Mouse (Mus musculus): ENCODE data around the gene Syne1. TPM values are rescaled to one million over a fixed set of nuclear protein-coding genes. Genes with fewer than 3 reads are reported as not detected.

Syne1 gene
- polyA plus RNA-seq, 1 experiment, result 140 TPM

DNA sequence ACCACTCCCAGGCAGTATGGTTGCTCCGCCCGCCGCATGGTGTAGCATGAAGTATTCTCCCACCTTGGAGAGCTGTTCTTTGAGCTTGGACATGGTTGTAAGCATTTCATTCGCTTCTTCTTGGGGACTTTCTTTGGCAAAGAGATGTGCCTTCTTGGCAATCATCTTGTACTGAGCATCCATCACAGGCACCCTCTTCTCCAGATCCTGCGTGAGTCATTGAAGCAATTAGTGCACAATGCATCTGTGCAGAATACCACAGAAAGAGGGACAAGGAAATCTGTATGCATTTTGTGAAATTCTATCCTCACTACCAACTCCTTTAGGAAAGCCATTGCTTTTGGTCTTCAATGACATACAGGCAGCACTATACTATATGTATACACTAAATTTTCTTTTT is 194.7 kb downstream of the Syne1 start:
- Histone ChIP-seq H3K27ac (ENCODE audit: insufficient read depth, low read depth, low read length) (no peak overlapping the region), H3K4me3 (ENCODE audit: insufficient read depth, low read depth, low read length) (no peak overlapping the region), H3K4me1 (ENCODE audit: control insufficient read depth, insufficient read depth, low read length) (no peaks in the 10 kb centered on the region)
- 73% methylated on average over 5 of the region's 5 CpGs for WGBS
- TF ChIP-seq CTCF (IDR thresholded peaks at IDR 0.05; ENCODE audit: insufficient read depth, low read depth, low read length) (no peak), POLR2A (IDR thresholded peaks at IDR 0.05; ENCODE audit: insufficient read depth, low read depth, low read length) (no peak)

DNA sequence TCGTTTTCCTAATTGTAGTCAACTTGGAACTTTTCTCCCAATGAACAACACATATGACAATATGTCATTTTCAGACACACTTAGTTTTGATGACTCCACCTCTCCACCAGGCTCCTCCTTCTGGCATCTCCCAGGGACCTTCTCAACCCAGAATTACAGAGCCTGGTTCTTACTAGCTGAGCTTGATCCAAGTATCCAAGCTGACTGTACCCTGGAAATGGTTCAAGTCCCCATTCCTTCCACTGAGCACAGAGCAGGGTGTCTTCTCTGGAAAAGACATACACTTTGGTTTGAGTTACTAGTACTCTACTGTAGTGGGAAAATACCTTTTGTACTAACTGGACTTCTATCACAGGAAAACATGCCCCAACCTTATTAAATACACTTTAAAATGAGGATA is 197.9 kb downstream of the Syne1 start:
- WGBS, result 97% methylated on average over 1 of the region's 1 CpGs

DNA sequence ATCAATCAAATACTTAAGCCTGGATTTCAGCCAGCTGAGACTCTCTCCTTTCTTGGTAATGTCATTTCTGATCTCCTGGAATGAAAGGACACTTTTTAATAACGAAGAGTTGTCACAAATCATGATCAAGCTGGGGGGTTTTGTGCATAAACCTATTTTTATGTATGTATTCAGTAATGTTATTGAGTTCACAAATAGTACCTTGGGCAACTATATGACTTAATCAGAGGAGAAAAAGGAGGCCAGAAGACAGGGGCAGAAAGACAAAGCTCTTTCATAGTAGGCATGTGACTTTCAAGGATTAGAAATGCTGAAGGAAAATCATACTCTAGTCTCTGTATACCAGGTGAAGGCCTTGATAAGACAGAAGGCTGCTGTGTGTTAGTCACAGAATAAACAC is 204.4 kb downstream of the Syne1 start:
- TF ChIP-seq POLR2A (IDR thresholded peaks at IDR 0.05; ENCODE audit: insufficient read depth, low read depth, low read length) (no peak), CTCF (IDR thresholded peaks at IDR 0.05; ENCODE audit: insufficient read depth, low read depth, low read length) (no peak)
- H3K27ac ChIP-seq (ENCODE audit: insufficient read depth, low read depth, low read length), result no peak overlapping the region
- no peak overlapping the region for H3K4me3 ChIP-seq (ENCODE audit: insufficient read depth, low read depth, low read length)
- 60% methylated on average over 1 of the region's 1 CpGs for WGBS
- H3K4me1 ChIP-seq (ENCODE audit: control insufficient read depth, insufficient read depth, low read length), result no peaks in the 10 kb centered on the region

More for the DNA sequence above, 197.9 kb downstream of the Syne1 start:
- Histone ChIP-seq H3K27ac (ENCODE audit: insufficient read depth, low read depth, low read length) (no peak overlapping the region), H3K4me1 (ENCODE audit: control insufficient read depth, insufficient read depth, low read length) (no peaks in the 10 kb centered on the region), H3K4me3 (ENCODE audit: insufficient read depth, low read depth, low read length) (no peak overlapping the region)
- TF ChIP-seq CTCF (IDR thresholded peaks at IDR 0.05; ENCODE audit: insufficient read depth, low read depth, low read length) (no peak), POLR2A (IDR thresholded peaks at IDR 0.05; ENCODE audit: insufficient read depth, low read depth, low read length) (no peak)

DNA sequence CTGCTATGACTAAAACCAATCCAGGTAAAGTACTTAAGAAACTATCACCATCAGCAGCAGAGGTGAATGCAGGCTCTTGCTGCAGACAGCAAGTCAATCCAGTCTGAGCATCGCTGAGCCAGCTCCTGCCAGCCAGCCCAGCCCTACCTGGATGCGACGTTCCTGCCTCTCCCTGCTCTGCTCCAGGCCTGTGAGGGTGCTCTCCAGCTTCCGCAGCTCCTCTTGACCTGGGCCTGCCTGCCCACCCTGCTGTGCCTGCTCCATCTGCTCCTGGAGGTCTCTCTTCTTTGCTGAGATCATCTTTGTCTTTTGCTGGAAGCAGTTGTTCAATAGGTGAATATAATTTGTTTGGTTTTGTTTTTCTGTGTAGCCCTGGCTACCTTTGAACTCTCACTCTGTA is 208.1 kb downstream of the Syne1 start:
- Histone ChIP-seq H3K4me1 (ENCODE audit: control insufficient read depth, insufficient read depth, low read length) (no peaks in the 10 kb centered on the region), H3K4me3 (ENCODE audit: insufficient read depth, low read depth, low read length) (no peak overlapping the region), H3K27ac (ENCODE audit: insufficient read depth, low read depth, low read length) (no peak overlapping the region)
- 74% methylated on average over 4 of the region's 4 CpGs for WGBS
- TF ChIP-seq POLR2A (IDR thresholded peaks at IDR 0.05; ENCODE audit: insufficient read depth, low read depth, low read length), result no peak
- TF ChIP-seq CTCF (IDR thresholded peaks at IDR 0.05; ENCODE audit: insufficient read depth, low read depth, low read length), result no peak

DNA sequence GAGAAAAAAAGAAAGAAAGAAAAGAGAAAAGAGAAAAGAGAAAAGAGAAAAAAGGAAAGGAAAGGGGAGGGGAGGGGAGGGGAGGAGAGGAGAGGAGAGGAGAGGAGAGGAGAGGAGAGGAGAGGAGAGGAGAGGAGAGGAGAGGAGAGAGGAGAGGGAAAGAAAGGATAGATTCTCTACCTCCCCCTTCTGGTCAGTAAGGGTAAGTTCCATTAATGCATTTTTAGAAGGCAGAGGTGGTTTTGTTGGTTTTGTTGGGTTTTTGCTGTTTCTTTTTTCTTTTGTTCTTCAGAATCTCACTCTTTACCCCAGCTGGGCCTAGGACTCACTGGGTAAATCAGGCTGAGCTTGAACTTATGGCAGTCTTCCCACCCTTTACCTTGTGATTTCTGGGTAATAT is 214.9 kb downstream of the Syne1 start:
- Histone ChIP-seq H3K4me3 (ENCODE audit: insufficient read depth, low read depth, low read length) (no peak overlapping the region), H3K27ac (ENCODE audit: insufficient read depth, low read depth, low read length) (no peak overlapping the region), H3K4me1 (ENCODE audit: control insufficient read depth, insufficient read depth, low read length) (no peaks in the 10 kb centered on the region)
- TF ChIP-seq CTCF (IDR thresholded peaks at IDR 0.05; ENCODE audit: insufficient read depth, low read depth, low read length) (no peak), POLR2A (IDR thresholded peaks at IDR 0.05; ENCODE audit: insufficient read depth, low read depth, low read length) (no peak)

DNA sequence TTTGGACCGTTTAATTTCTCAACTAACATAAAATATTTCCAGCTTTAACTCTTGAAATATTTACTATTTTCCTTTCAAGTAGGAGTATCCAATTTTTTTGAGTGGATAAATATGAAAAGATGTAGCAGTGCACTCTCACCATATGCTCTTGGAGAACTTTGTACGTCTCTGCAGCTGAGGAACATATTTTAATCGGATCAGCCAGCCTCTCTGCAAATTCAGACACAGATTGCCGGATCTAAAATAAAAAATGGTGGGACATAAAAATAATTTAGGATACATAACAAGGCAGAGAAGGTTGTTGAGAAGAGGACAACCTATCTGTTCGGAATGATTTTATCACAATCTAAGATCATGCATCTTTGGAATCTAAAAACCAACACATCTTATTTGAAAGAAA is 218.5 kb downstream of the Syne1 start:
- TF ChIP-seq POLR2A (IDR thresholded peaks at IDR 0.05; ENCODE audit: insufficient read depth, low read depth, low read length), result no peak
- no peak for TF ChIP-seq CTCF (IDR thresholded peaks at IDR 0.05; ENCODE audit: insufficient read depth, low read depth, low read length)
- no peaks in the 10 kb centered on the region for H3K4me1 ChIP-seq (ENCODE audit: control insufficient read depth, insufficient read depth, low read length)
- 92% methylated on average over 5 of the region's 5 CpGs for WGBS

DNA sequence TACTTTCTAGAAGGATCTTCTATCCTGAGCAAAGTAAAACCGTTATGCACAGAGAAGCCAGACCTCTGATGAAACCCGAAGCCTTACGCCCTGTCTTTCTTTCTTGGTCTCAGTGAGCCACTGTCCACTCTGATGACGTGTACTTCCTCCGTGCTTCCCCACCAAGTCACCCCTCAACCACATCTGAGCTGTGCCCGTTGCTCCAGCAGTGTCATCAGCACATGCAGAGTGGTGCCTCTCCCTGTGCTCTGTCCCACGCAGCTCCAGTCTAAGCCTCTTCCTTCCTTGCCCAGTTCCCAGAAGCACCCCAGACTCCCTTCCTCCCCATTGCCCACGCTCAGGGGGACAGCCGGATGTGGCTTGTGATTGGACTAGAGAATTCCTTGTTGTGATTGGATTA is 224.6 kb downstream of the Syne1 start:
- TF ChIP-seq POLR2A (IDR thresholded peaks at IDR 0.05; ENCODE audit: insufficient read depth, low read depth, low read length) (no peak), CTCF (IDR thresholded peaks at IDR 0.05; ENCODE audit: insufficient read depth, low read depth, low read length) (no peak)
- Histone ChIP-seq H3K4me3 (ENCODE audit: insufficient read depth, low read depth, low read length) (no peak overlapping the region), H3K4me1 (ENCODE audit: control insufficient read depth, insufficient read depth, low read length) (no peaks in the 10 kb centered on the region), H3K27ac (ENCODE audit: insufficient read depth, low read depth, low read length) (no peak overlapping the region)
- WGBS, result 80% methylated on average over 9 of the region's 9 CpGs

More for the DNA sequence above, 218.5 kb downstream of the Syne1 start:
- Histone ChIP-seq H3K4me3 (ENCODE audit: insufficient read depth, low read depth, low read length) (no peak overlapping the region), H3K27ac (ENCODE audit: insufficient read depth, low read depth, low read length) (no peak overlapping the region)

DNA sequence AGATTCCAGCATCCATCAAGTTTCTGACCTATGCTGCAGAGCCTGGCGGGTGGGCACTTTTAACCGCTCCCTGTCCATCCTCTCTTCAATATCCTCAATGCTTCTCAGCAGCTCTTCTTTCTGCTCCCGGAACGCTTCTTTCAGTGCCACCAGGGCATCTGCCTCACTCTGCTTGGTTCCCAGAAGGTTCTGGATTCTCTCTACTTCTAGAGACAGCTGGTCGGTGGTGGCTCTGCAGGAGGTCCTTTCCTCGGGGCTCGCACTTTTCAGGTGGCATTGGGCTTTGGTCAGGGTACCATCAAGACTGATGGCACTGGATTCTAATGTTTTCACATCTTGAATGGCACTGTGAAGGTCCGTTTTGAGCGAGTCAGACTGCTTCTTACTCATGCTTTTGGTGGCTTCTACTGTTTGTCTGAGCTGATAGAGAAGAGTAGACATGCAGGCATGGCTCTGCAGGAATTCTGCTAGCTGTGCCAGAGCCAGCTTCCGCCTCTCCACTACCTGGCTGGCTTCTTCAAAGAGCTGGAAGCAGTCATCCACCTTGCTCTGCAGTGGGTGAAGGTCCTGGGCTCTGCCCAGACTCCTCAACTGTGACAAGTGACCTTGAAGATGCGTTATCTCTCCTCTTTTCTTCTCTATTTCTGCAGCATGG is 227.4 kb downstream of the Syne1 start:
- TF ChIP-seq CTCF (IDR thresholded peaks at IDR 0.05; ENCODE audit: insufficient read depth, low read depth, low read length) (no peak), POLR2A (IDR thresholded peaks at IDR 0.05; ENCODE audit: insufficient read depth, low read depth, low read length) (no peak)
- Histone ChIP-seq H3K4me3 (ENCODE audit: insufficient read depth, low read depth, low read length) (no peak overlapping the region), H3K4me1 (ENCODE audit: control insufficient read depth, insufficient read depth, low read length) (no peaks in the 10 kb centered on the region), H3K27ac (ENCODE audit: insufficient read depth, low read depth, low read length) (no peak overlapping the region)
- 87% methylated on average over 11 of the region's 11 CpGs for WGBS

DNA sequence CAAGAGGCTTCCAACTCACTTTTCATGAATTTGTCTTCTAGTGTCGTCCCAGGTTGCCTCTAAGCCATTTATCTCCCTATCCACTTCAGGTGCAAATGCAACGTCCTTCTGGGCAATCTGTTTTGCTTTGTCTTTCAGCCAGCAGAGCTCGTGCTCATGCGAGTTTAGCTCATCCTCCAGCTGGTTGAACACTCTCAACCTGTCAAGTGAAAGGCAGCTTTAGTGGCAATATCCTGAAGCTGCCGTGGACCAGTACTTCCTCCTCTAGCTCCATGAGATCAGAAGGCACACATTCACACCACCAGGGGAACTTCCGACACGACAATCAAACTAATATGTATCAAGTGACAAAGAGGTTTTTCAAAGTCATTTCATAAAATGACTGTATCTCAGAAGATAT is 228.7 kb downstream of the Syne1 start:
- WGBS, result 60% methylated on average over 7 of the region's 7 CpGs
- TF ChIP-seq POLR2A (IDR thresholded peaks at IDR 0.05; ENCODE audit: insufficient read depth, low read depth, low read length) (no peak), CTCF (IDR thresholded peaks at IDR 0.05; ENCODE audit: insufficient read depth, low read depth, low read length) (no peak)
- H3K4me3 ChIP-seq (ENCODE audit: insufficient read depth, low read depth, low read length), result no peak overlapping the region
- H3K4me1 ChIP-seq (ENCODE audit: control insufficient read depth, insufficient read depth, low read length), result no peaks in the 10 kb centered on the region
- no peak overlapping the region for H3K27ac ChIP-seq (ENCODE audit: insufficient read depth, low read depth, low read length)

DNA sequence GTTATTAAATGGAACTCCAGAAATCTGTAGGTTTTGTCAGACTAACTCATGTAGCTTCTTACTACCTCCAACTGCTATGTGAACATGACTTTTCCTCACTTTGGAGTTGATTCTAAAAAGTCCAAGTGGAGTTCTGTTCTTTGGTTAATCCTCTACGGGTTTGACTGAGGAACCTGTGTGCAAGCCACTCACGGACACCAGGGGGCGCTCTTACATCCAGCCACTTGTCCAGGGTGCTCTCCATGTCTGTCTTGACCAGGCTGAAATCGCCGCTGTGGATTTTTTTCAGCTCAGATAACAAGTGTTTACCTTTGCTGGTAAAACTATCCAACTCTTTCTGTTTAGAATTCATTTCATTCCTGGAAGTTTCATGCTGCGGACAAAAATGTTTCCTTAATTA is 233.7 kb downstream of the Syne1 start:
- no peaks in the 10 kb centered on the region for H3K4me1 ChIP-seq (ENCODE audit: control insufficient read depth, insufficient read depth, low read length)
- peak; percentile 68; the same call in 1 of the 2 replicates for TF ChIP-seq CTCF (IDR thresholded peaks at IDR 0.05; ENCODE audit: insufficient read depth, low read depth, low read length)
- TF ChIP-seq POLR2A (IDR thresholded peaks at IDR 0.05; ENCODE audit: insufficient read depth, low read depth, low read length), result no peak
- no peak overlapping the region for H3K27ac ChIP-seq (ENCODE audit: insufficient read depth, low read depth, low read length)
- WGBS, result 23% methylated on average over 6 of the region's 6 CpGs
- H3K4me3 ChIP-seq (ENCODE audit: insufficient read depth, low read depth, low read length), result no peak overlapping the region
